Mouse (Mus musculus) ES-Bruce4 (cell line): ENCODE data around the gene Dapk2. TPM values are rescaled to one million over a fixed set of nuclear protein-coding genes. Genes with fewer than 3 reads are reported as not detected.

Experiments
- H3K27ac ChIP-seq: 2 replicates; pipeline ENCODE4 v1.5.1; 2012; ENCODE audit warnings: low read length, inconsistent platforms; ENCODE audit not compliant: insufficient read depth
- H3K27me3 ChIP-seq: 2 replicates; pipeline ENCODE4 v1.6.1; 2012; ENCODE audit warnings: mild to moderate bottlenecking, low read length, inconsistent platforms; ENCODE audit not compliant: control insufficient read depth, poor library complexity, insufficient read depth, severe bottlenecking
- H3K36me3 ChIP-seq: 2 replicates; pipeline ENCODE4 v1.6.1; 2012; ENCODE audit warnings: inconsistent platforms, mild to moderate bottlenecking, low read length, moderate library complexity; ENCODE audit not compliant: control insufficient read depth, poor library complexity, insufficient read depth, severe bottlenecking
- H3K4me1 ChIP-seq: one replicate; pipeline ENCODE4 v1.8.1; 2011; ENCODE audit warnings: low read length; ENCODE audit not compliant: control insufficient read depth, insufficient read depth
- H3K4me3 ChIP-seq: 2 replicates; pipeline ENCODE4 v1.5.1; 2011; ENCODE audit warnings: low read depth, mild to moderate bottlenecking, low read length
- H3K9ac ChIP-seq: 2 replicates; pipeline ENCODE4 v1.6.1; 2012; ENCODE audit warnings: low read depth, mild to moderate bottlenecking, inconsistent platforms; ENCODE audit not compliant: poor library complexity, severe bottlenecking
- H3K9me3 ChIP-seq: replicated peaks from 2 replicates; pipeline ENCODE4 v1.6.1; 2012; ENCODE audit warnings: mild to moderate bottlenecking, low read length, inconsistent platforms; ENCODE audit not compliant: control insufficient read depth, poor library complexity, insufficient read depth, severe bottlenecking
- CTCF ChIP-seq: IDR thresholded peaks from one replicate; pipeline ENCODE4 v1.8.1; 2011; ENCODE audit warnings: low read depth, low read length
- EP300 ChIP-seq: IDR thresholded peaks from 2 replicates; pipeline ENCODE4 v1.6.1; 2011; ENCODE audit warnings: low read depth, low read length; ENCODE audit not compliant: insufficient read depth
- POLR2A ChIP-seq: IDR thresholded peaks from one replicate; pipeline ENCODE4 v1.8.1; 2011; ENCODE audit warnings: low read length; ENCODE audit not compliant: insufficient read depth
- polyA plus RNA-seq: library from polyadenylated mRNA; stranded (reverse); fragments of >200 nt; gene quantifications from 2 replicates; pipeline ENCODE4 v1.2.4, GENCODE M21; 2011; ENCODE audit warnings: low read depth; ENCODE audit not compliant: missing spikeins, insufficient read depth, insufficient read length

Gene Dapk2
- polyA plus RNA-seq: 0.45 and 0.59 TPM in 2 replicates

DNA sequence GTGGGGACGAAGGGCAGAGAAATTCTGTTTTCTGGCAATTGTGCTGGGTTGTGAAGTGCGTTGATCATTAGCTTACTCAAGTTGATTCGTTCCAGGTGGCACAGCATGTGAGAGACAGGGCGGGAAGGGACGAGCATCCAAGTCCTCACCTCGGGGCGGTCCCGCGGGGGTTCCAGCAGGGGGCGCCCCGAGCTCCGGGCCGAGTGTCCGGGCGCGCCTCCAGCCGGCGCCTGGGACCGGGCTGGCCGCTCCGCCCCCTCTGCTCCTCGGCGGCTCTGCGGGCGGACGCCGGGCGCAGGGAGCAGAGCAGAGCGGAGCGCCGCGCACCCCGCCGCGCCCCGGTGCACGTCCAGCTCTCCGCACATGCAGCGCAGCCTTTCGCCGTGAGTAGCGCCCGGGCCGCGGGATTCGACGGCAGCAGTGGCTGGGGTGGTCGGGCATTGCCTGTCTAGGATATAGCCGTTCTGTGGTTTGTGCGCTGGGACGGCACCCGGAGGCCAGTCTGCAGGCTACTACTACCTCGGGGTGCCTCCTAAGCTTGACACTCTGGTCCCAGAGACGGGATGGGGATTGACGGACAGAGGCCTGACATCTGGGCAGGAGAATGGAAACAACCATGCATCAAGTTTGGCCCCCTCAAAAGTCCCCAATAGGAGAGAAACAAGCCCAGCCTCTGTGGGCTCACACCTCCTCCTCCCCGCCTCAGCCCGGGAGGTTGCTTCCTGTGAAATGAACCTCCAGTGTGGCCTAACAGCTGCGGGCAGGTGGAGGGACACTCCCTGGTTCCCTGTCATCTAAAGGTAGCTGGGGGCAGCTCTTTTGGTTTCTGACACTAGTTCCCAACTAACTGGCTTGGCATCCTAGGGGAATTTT lies at the start of gene Dapk2:
Gene Dapk2 (plus strand): TSS at position 266 of the 873 bp plus-strand sequence.
- Histone ChIP-seq H3K4me3 (peak within 1 kb of the TSS; percentile 75), H3K9me3 (peaks cover 2% of the 10 kb centered on the region; the same call in 1 of the 2 replicates), H3K27me3 (no peaks in the 10 kb centered on the region; the same call in none of the 2 replicates), H3K36me3 (no peaks in the 10 kb centered on the region), H3K27ac (no peak within 1 kb of the TSS), H3K9ac (peak within 1 kb of the TSS; percentile 47), H3K4me1 (no peaks in the 10 kb centered on the region)
- TF ChIP-seq EP300: no peak
- peak; percentile 44 for TF ChIP-seq CTCF

DNA sequence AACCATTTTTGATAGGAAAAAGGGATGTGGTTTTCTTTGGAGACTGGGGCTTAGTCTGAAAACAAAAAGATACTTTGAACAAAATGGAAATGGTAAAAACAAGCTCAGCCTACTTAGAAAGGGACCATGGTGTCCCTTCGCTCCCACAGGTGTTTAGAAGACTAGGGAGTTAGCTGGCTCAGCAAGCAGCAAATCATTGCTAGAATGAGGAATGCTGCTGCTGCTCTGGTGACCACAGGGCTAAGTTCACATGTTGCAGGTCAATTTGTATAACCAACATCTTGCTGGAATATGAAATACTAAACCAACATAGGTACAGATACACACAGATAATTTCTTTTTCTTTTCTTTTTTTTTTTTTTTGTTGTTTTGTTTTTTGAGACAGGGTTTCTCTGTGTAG lies 48.4 kb upstream of the Dapk2 start:
- Histone ChIP-seq H3K27me3 (no peaks in the 10 kb centered on the region), H3K36me3 (no peaks in the 10 kb centered on the region), H3K4me1 (no peaks in the 10 kb centered on the region), H3K27ac (no peak overlapping the region), H3K9ac (no peak overlapping the region), H3K4me3 (no peak overlapping the region), H3K9me3 (no peaks in the 10 kb centered on the region)
- TF ChIP-seq POLR2A: no peak
- no peak for TF ChIP-seq EP300
- no peak for TF ChIP-seq CTCF

DNA sequence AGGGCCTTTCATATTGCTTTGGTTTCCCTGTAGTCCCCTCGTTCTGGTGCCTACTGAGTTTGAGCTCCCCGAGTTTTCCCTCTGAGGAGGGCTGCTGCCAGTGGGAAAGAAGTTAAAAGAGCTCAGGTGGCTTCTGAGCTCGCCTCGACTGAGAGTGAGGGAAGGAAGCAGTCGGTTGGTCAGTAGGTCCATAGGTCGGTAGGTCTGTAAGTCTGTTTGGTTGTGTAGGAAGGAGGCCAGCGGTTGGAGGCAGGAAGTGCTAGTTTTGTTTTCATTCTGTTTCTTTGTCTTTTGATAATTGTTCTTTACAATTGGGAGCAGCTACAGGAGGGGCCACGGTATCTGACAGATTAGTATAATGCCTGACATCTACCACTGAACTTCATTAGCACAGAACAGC lies 47.9 kb upstream of the Dapk2 start:
- no peak overlapping the region for H3K27ac ChIP-seq
- H3K4me1 ChIP-seq: no peaks in the 10 kb centered on the region
- no peaks in the 10 kb centered on the region for H3K27me3 ChIP-seq
- H3K4me3 ChIP-seq: no peak overlapping the region
- H3K36me3 ChIP-seq: no peaks in the 10 kb centered on the region
- no peak overlapping the region for H3K9ac ChIP-seq
- H3K9me3 ChIP-seq: no peaks in the 10 kb centered on the region
- TF ChIP-seq POLR2A (no peak), EP300 (no peak), CTCF (no peak)

DNA sequence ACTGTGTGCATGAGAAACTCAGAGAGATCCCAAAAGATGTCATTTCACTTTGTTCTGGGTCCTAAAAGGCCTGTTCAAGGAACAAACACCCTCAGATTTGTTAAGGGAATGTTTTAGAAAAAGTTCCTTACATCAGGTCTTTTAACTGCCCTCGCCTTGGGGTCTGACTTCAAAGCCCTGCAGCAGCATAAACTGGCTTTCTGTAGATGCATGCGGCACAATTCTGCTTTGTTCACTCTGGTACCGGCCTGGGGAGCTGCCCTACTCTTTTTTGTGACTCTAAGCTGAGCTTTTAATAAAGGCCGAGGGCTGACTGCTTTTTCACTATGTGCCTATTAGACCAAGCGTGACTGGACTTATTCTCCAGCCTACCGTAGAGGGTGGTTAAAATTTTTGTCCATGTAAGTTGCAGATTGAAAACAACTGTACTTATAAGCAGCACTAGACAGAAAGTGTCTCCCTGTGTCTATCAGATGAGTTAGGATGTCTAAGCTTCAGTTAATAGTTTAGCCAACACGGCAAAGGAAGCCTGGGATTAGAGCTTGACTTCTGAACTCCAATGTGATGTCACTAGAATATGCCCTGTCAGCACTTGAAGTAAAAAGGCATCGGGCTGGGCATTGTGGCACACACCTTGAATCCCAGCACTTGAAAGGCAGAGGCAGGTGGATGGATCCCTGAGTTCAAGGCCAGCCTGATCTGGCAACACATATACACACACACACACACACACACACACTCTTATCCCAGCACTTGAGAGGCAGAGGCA lies 47.2 kb upstream of the Dapk2 start:
- no peak overlapping the region for H3K27ac ChIP-seq
- no peak for TF ChIP-seq EP300
- TF ChIP-seq CTCF: no peak
- no peak for TF ChIP-seq POLR2A
- no peaks in the 10 kb centered on the region for H3K9me3 ChIP-seq
- no peak overlapping the region for H3K9ac ChIP-seq
- H3K4me3 ChIP-seq: no peak overlapping the region
- H3K36me3 ChIP-seq: no peaks in the 10 kb centered on the region
- H3K4me1 ChIP-seq: no peaks in the 10 kb centered on the region
- H3K27me3 ChIP-seq: no peaks in the 10 kb centered on the region

DNA sequence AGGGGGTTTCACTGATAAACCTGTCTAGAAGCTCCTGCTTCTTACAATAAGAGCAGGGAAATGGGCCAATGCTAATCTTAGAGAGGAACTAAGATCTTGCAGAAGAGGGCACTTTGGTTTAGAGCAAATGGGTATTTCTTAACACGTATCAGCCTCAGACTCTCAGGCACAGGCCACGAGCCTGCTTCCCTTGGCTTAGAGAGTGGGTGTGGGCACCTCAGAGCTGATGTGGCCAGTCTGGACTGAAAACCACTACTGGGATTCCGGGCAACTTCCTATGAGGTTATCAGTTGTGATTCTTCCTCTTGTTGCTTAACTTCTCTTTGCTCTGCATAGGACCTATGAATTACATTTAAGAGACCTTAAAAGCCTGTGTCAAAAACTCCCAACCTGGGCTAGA lies 43.7 kb upstream of the Dapk2 start:
- TF ChIP-seq POLR2A (no peak), CTCF (no peak), EP300 (no peak)
- Histone ChIP-seq H3K27me3 (no peaks in the 10 kb centered on the region), H3K4me1 (no peaks in the 10 kb centered on the region), H3K9me3 (no peaks in the 10 kb centered on the region), H3K9ac (no peak overlapping the region), H3K36me3 (no peaks in the 10 kb centered on the region), H3K4me3 (no peak overlapping the region), H3K27ac (no peak overlapping the region)

DNA sequence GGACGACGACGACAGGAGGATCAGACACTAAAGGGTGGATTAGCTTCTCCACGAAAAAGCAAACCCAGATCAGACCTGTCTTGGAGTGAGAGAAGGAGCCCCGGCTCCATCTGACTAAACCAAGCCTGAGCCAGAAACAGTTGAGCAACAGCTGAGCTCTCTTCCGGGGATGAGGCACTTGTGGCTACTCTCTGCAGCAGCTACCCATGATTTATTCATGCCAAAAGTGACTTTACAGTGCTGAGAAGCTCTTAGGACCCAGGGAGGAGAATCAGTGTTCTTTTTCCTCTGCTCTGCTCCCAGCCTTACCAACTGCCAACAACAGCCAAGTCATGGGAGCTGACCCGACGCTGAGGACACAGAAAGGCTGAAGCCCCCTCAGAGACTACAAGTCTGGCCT lies 41.1 kb upstream of the Dapk2 start:
- Histone ChIP-seq H3K36me3 (no peaks in the 10 kb centered on the region), H3K27ac (no peak overlapping the region), H3K9me3 (no peaks in the 10 kb centered on the region), H3K4me1 (no peaks in the 10 kb centered on the region), H3K9ac (no peak overlapping the region), H3K4me3 (no peak overlapping the region), H3K27me3 (no peaks in the 10 kb centered on the region)
- no peak for TF ChIP-seq EP300
